ENCODE assay signal across 10 mouse cellular contexts in the genomic region with DNA sequence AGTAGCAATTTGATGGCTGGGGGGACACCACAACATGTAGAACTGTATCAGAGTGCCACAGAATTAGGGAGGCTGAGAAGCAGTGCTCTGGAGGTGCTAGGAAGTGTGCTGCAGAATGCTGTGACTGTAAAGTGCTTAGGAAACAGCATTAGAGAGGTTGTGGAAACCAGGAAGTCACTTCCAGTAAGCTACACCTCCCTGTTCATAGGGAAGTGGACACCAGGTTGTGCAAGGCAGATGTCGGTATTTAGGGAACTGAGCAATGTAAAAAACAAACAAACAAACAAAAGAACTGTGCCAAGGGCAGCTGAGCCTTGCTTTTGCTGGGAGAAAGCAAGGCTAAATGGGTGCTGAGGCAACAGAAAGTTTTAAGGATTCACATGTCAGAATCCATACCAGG.
"Had no signal": no experiment of that assay in that cellular context is flagged by ENCODE, and none has a peak within 500 bp of the region (broad histone marks: within the 10 kb centered on the region; RNA-seq: fewer than 3 reads in every experiment).

No protein-coding gene starts in this region.

- H3K27ac ChIP-seq: intestine, embryonic 15.5 days; limb, embryonic 10.5 days; midbrain, embryonic 15.5 days had no signal

- H3K4me2 ChIP-seq: intestine, embryonic 15.5 days; midbrain, embryonic 11.5 days; midbrain, embryonic 15.5 days had no signal

- DNase-seq: kidney, adult 18-20 months; kidney, postnatal 14 days; right cerebral cortex, adult 18-20 months; right cerebral cortex, postnatal 25 days; thymus, postnatal 4 days had no signal

- H3K4me3 ChIP-seq: intestine, embryonic 15.5 days; limb, embryonic 10.5 days; megakaryocyte, embryonic 14.5 days; midbrain, embryonic 15.5 days had no signal

- H3K36me3 ChIP-seq: intestine, embryonic 15.5 days; limb, embryonic 10.5 days; midbrain, embryonic 15.5 days had no signal

- H3K4me1 ChIP-seq: intestine, embryonic 15.5 days; limb, embryonic 10.5 days; midbrain, embryonic 15.5 days had no signal

- H3K9me3 ChIP-seq: intestine, embryonic 15.5 days; limb, embryonic 10.5 days had no signal

- ATAC-seq: intestine, embryonic 15.5 days; midbrain, embryonic 15.5 days had no signal

- H3K9ac ChIP-seq: intestine, embryonic 15.5 days; midbrain, embryonic 15.5 days had no signal

- H3K27me3 ChIP-seq: intestine, embryonic 15.5 days; megakaryocyte, embryonic 14.5 days; midbrain, embryonic 15.5 days had no signal
